Mouse (Mus musculus) ovary, postnatal 36 days (tissue): ENCODE measurements around the gene Aox4.

ENCODE experiments used
- DNase-seq: peaks from one replicate; pipeline ENCODE4 v3.0.0; 2022; ENCODE audit warnings: low spot score, mixed read lengths

Aox4 gene

DNA sequence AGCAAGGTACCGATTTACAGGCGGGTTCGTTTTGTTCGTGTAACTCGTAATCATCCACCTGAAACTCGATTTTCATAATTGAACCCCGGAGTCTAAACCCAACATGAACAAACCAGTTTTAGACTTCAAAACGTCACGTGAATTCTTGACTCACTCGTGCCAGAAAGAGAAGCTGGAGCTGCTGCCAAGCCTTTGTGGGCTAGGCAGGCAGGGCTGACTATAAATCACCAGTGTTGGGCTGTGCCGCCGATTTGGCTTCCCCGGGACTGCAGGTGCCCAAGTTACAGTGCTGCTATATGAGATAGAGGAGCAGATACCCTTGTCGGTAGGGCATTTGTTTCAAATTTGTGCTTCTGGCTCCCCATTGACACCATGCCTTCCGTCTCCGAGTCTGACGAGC, at the start of gene Aox4:
TSS of gene Aox4 (plus strand) at position 195 of the 400 bp plus-strand sequence.
- peak; percentile 45 for DNase-seq

DNA sequence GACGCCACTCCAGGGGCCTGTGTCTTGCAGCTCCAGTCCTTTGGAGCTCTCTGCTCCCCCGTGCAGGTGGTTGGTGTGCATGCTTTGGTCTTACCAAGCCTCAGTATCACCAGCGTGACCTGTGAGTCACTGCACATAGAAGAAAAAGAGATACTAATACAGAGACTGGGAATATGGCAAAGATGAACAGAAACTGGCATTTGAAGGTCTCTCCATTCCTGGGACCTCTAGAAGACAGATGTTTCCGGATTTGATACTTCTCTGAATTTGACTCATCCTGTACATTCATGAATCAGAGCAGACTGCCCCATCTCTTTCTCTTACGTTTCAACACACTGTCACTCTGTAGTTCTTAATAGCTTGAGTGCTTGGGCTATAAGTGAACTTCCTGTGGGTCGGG, 40.3 kb upstream of the Aox4 start:
- DNase-seq, result no peak

DNA sequence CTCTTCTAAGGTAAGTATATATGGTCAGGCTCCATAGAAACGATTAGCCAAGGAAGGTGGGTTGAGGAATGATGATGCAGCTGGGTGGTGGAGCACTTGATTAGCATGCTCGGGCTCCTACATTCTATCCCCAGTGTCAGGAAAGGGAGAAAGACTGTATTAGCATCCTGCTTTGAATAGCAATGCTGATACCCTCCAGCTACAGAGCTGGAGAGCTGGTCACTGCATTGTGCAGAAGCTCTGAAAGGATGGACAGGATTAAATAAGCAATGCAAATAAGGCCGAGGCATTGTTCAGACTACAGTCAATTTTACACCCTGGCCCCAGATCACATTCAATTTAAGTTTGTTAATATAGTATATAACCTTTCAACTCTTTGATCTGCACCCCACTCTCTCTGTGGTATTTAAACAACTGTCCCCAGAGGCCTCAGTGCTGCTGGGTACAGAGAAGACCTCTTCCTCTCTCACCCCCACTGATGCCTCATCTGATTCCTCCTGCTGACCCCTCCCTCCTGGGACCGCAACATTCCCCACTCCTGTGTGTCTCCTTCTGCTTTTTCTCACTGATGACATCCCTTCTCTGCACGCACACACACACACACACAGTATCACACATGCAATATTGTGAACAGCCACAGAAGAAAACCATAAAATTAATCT, 21.6 kb upstream of the Aox4 start:
- DNase-seq, result no peak

DNA sequence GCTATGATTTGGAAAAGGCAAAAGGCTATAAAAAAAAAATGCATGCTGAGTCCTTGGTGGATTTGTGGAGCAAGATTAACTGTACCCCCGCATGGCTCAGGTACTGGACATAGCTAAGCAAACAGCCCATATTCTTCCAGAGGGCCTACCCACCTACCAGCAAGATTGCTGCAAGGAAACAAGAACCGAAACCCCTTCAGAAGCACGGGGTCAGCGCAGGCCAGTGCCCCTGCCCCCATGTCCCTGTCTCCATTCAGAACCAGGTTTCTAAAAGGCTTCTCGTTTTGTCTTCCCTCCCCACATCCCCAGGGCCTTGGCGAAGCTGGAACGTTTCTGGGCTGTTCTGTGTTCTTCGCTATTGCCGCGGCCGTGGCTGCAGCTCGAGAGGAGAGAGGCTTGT, 15.9 kb upstream of the Aox4 start:
- DNase-seq, result no peak

DNA sequence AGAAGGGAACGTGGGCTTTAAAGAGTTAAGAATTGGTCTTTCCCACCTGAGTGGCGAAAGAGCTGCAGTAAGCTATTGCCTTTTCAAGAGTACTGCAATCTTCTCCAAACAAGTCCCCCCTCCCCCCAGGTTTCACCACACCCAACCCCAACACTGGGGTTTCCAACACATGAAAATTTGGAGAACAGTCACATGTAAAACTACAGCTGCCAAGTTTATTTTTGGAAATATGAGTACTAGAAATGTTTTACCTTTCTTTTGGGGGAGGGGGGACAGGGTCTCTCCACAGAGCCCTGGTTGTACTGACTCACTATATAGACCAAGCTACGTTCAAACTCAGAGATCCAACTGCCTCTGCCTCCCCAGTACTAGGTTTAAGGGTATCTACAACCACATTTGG, 15.2 kb upstream of the Aox4 start:
- no peak for DNase-seq

DNA sequence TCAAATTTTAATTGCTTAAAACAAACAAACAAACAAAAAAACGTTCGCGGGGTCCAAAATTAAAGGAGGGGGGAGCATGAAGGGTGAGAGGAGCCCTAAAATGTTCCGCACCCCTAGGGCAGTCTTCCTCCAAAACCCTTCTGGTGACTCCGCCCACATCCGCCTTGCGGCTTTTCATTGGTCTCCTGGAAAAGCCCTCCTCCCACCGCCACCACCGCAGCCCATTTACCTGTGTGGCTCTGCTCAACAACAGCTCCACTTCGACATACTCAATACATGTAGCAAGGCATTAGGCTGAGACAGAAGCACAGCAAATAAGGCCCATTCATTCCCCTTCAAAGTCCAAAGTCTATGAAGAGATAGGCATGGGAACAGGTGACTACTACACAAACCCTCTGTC, 14.7 kb upstream of the Aox4 start:
- no peak for DNase-seq

DNA sequence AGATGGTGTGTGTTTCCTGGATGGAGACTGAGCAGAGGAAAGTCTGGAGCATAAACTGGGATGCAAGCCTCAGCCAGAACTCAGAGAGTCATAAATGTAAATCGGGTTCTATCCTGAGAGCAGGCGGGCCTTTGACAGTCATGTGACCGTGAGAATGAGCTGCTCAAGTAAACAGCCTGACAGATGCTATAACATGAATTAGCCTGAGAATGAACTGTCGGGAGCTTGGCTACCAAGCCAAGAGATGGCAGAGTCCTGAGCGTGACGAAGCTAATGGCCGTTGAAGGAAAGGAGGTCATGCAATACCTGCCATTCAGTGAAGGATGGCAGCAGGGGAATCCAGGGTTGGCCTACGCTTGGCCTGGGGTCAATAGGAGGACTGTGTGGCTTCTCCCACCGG, 13.2 kb upstream of the Aox4 start:
- DNase-seq, result no peak

DNA sequence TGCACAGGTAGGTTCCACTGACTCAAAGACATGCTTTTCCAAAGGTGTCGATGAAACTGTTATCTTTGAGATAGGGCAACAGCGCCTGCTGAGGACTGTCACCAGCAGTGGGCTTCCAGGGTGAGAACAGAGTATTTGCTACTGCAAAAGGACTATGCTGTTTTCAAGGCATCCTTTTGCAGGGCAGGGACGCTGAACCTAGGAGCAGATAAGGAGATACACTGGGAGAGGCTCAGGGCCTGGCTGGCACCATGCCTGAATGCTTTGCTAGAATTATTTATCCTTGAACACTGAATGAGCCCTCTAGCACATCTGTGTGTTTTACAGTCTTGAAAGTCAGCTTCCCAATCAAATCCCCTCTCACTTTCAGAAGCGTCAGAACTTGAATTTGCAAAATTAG, 11.8 kb upstream of the Aox4 start:
- peak; percentile 64 for DNase-seq

GRCm38 (mm10) chr1:58212805-58213204, 2.6 kb downstream of the Aox4 start:
- no peak for DNase-seq

- no peak for DNase-seq
These were observed 3.6 kb downstream of the Aox4 start for GRCm38 (mm10) chr1:58213838-58214237.

DNA sequence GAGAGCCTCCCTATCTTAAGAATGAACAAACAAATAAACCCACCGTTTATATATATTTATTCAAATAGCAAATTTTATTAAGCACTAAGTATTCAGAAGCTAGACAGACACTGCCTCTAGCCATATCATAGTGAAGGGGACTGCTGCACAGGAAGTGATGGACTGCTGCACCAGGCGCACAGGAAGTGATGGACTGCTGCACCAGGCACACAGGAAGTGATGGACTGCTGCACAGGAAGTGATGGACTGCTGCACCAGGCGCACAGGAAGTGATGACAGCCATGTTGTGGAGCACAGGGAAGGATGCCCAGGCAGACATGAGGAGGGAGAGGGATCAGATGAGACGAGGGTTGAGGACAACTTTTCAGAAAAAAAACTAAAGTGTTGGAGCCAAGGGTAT, 5.2 kb downstream of the Aox4 start:
- DNase-seq, result no peak

DNA sequence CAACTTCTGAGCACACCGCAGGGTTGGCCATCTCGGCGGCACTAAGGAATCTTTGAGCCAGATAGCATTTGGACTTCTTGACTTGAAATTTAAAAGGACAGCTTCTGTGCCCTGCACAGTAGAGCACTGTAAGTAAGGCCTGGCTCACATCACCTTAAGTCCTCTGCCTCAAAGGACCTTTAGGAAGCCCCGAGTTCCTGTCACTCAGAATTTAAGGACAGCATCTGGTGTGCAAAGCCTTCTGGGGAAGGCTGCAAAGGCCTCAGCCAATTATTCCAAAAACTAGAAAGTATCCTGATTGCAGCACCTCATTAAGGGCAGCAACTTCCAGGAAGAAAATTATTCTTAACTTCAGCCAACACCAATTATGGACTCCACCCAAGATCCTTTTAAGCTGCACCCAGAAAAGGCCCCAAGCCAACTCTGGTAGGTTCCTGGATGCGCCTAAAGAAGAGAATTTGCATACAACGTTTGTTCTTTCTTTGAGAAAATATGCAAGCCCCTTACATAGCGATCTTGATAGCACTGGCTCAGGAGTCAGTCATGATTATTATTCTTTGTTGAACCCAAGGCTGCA, 5.8 kb downstream of the Aox4 start:
- DNase-seq, result no peak

- no peak for DNase-seq
These were observed 10.9 kb downstream of the Aox4 start for GRCm38 (mm10) chr1:58221070-58221469.

GRCm38 (mm10) chr1:58221879-58222278, 11.7 kb downstream of the Aox4 start:
- DNase-seq, result no peak

DNA sequence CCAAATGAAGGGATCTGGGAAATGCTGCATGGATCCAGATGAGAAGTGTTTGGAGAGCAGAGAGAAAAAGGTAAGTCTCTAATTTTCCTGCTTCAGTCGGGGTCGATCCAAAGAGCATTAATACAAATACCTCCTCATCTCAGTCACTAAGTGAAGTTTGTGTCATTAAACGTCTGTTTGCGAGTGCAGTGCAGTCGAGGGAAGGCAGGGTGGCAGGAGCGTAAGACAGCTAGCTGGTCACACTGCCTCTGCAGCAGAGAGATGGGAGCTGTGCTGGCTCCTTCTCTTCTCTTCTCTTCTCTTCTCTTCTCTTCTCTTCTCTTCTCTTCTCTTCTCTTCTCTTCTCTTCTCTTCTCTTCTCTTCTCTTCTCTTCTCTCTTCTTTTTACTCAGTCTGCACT, 17.9 kb downstream of the Aox4 start:
- no peak for DNase-seq

- no peak for DNase-seq
These were observed 18.7 kb downstream of the Aox4 start for GRCm38 (mm10) chr1:58228916-58229315.

DNA sequence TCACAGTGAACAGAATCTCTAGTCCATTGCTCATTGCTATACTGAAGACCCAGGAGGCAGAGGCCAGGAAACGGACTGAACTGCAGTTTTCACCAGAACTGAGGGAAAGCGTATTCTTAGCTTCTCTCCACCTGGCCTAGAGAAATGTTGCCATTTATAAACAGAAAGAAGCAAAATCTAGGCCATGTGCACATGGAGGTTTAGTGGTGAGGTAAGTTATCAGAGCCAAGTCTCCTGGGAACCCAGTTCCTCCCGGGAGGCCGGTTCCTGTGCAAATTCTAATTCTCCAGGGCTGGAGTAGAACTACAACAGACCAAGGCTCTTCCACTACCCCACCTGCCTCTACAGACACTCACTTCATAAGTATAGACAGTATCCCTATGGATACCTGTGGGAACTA, 19.6 kb downstream of the Aox4 start:
- DNase-seq, result no peak

GRCm38 (mm10) chr1:58230542-58230941, 20.3 kb downstream of the Aox4 start:
- DNase-seq, result no peak

DNA sequence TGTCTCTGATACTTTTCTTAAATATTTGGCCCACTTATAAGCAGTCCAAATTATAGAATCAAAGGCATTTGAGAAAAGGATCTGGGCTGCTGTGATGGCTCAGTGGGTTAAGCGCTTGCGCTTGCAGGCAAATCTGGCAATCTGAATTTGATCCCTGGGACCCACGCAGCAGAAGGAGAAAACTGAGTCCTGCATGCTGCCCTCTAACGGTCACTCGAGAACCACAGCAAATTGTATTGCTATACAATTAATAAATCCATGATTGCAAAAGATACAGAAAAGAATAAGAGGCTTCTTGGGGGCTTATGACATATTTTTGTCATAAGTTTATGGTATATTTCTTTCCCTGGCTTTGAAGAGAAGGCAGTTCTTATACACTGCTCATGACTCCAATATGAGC, 25.2 kb downstream of the Aox4 start:
- DNase-seq, result no peak

GRCm38 (mm10) chr1:58237527-58238299, 27.5 kb downstream of the Aox4 start:
- DNase-seq, result no peak

GRCm38 (mm10) chr1:58238440-58238839, 28.2 kb downstream of the Aox4 start:
- no peak for DNase-seq

- DNase-seq, result no peak
These were observed 28.8 kb downstream of the Aox4 start for GRCm38 (mm10) chr1:58238961-58239360.

- no peak for DNase-seq
These were observed 30.1 kb downstream of the Aox4 start for GRCm38 (mm10) chr1:58240347-58240746.
